In the genomic region with DNA sequence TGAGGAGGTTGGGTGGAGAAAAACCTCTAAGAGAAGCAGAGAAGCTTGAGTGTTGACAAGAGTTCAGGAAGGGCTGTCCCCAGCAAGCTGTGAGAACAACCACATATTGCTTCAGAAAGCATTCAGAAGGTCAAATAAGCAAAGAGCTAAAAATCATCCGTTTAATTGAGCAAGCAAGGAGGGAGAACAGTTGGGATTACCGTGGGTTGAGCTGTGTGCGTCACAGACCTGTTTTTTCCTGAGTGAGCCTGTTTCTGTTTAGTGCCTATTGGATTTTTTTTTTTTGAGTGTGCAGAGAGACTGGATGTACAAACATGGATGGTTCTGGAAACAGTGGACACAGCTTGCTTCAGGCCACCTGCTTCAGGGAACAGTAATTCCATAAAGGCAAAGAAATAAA, we compare ENCODE assay signal across 11 mouse cellular contexts. TPM values are rescaled to one million over a fixed set of nuclear protein-coding genes. Genes with fewer than 3 reads are reported as not detected.
"Had no signal": no experiment of that assay in that cellular context is flagged by ENCODE, and none has a peak within 500 bp of the region (broad histone marks: within the 10 kb centered on the region; RNA-seq: fewer than 3 reads in every experiment).

No protein-coding gene starts in this region.

- DNase-seq: kidney, adult 2 months; kidney, postnatal 25 days; lung, adult 2 months; lung, postnatal 10 days; right cerebral cortex, postnatal 4 days; spleen, adult 18-20 months; thymus, adult 18-20 months; thymus, postnatal 14 days had no signal

RNA-seq across cellular contexts. Expression of a gene that starts 46.7 kb away (rescaled TPM):
- total RNA-seq: megakaryocyte-erythroid progenitor cell, adult 5-6 weeks; neutrophil, adult 5-6 weeks had no signal
- polyA plus RNA-seq: macrophage had no signal
